Mouse (Mus musculus) kidney, adult 18-20 months (tissue): ENCODE data around the gene Srbd1.
A peak's percentile ranks its signal among the peaks of the same experiment; 100 is the strongest.

Source experiments
- DNase-seq: peaks from one replicate; pipeline ENCODE4 v3.0.0; 2021

Srbd1 gene

DNA sequence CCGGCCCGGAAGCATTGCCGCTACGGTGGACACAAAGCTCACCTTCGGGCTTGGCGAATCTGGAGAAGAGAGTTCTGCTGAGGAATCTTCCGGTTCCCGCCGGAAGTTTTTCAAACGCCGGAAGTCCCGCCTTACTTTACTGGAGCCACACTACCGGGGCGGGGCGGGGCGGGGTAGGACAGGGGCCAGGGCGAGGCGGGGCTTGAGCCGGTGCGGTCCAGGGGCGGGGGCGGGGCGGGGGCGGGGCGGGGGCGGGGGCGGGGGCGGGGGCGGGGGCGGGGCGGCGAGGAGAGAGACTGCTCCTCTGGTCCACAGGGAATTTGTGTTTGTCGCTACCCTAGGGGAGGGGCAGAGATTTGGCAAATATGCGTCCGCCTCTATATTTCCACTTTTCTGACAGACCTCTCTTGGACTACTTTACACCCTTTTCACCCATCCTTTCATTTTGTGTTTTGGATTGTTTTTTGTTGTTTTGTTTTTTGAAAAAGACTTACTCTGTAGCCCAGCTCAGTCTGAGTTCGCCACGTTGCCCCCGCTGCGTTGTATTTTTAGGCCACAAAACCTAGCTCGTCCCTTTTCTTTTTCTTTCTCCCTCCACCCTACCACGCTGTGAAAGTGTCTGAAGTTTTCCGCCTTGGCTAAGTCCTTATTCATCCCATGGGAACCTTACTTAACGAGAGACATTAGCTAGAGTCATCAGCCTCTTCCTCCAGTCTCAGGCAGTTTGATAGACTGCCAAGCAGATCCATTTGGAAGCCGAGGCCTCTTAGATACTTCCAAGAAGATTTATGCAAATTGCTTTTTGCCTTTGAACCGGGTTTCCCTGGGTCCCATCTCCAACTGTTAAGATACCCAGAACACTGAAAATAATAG, at the start of gene Srbd1:
Gene Srbd1, minus strand, starts transcription at position 97 of the 873 bp plus-strand sequence.
- DNase-seq = peak; percentile 94

DNA sequence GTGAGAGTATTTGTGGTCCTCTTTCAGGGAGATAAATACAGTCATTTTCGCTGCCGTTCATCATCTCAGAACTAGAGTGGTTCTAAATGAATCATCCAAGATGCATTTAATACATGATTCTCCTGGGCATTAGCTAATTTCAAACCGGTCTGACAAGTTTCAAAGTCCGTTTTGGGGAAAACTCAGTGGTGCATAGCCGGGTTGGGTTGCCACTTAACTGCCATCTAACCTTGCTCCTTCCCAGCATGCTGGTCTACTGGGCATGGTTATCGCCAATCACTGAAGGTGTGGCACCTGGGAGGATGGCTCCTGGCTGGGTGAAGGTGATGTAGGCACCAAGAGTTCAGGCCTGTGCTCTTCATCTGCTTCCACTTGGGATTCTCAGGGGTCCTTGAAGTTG, 49.0 kb upstream of the Srbd1 start:
- peak; percentile 54 for DNase-seq

GRCm38 (mm10) chr17:86187777-86188176, 42.8 kb upstream of the Srbd1 start:
- no peak for DNase-seq

GRCm38 (mm10) chr17:86185584-86185983, 40.6 kb upstream of the Srbd1 start:
- DNase-seq = no peak

DNA sequence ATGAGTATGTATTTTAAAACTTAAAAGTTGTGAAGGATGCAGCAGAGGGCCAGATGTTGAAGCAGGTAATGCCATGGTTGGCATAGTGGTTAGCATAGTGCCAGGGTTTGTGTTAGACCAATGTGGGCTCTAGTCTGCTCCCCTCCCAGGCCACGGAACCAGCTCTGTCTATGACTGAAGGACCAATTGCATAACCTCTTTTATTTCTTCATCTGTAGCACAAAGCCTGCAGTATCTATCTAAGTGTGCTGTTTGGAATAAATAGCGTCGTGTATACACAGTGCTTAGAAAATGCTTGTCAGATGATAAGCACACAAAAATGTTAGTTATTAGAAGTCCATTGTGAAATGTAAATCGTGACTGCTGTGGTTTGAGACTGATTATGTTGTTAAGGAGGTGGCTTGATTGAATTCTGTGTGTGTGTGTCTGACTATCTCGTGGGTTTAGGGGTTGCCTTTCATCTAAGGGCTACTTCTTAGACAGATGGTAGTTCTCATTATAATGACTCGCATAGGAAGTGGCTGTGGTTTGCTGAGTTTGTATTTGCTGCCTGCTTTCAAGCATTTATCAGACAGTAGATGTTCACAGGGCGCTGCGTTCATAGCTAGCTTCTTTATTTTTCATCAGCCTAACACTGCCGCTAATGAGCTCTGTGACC, 39.7 kb upstream of the Srbd1 start:
- DNase-seq = no peak

- no peak for DNase-seq
Measured at GRCm38 (mm10) chr17:86183788-86184187, 38.8 kb upstream of the Srbd1 start.

DNA sequence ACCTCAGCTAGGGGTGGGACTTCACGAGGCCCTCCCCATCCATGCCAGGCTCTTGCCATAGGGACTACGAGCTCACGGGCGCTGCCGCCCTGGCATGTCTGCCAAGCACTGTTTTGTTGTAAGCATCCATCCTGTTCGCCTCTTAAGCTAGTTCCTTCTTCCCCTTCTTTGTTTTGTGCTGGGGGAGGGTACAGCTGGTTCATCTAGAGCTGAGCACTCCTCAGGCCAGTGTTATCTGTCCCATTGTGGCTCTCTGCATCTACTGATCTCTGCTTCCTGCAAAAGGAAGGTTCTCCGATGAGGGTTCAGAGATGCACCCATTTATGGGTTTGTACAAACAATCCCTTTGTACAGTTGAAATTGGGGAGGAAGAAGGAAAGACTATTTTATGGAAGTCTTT, 31.7 kb upstream of the Srbd1 start:
- DNase-seq = no peak

- no peak for DNase-seq
Measured at GRCm38 (mm10) chr17:86175516-86175915, 30.5 kb upstream of the Srbd1 start.

DNA sequence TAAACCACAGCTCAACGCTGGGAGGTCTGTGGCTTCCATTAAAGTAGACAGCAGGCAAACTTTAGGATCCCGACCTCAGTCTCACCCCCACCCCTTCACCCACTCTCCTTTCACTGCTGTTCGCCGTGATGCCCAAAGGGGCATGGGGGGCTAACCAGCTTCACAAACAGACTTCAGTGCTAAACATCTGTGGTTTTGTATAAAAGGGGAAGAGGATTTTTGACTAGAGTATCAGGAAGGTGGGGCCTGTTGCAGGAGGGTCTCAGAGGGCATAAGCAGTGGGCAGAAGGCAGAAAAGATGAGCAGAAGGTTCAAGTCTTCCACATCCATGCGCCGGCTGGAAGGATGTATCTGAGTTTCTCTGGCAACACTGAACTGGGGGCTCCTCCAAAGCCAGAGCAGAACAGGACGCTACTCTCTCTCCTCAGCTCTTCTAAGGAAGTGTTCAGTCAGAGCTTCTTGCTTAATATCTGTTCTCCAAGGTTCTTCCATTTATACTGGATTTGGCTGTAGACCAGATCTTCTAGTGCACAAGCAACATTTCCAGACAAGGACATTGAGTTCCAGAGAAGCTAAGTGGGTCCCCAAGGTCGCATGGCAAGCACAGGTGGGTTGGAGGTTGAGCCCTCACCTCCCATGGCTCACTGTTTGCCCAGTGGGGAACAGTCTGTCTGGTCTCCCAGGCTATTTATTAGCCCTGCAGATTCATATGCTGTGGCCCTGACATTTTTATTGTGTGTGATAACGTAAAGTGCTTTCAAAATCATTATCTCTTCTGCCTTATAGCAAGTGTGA, 25.4 kb upstream of the Srbd1 start:
- no peak for DNase-seq

DNA sequence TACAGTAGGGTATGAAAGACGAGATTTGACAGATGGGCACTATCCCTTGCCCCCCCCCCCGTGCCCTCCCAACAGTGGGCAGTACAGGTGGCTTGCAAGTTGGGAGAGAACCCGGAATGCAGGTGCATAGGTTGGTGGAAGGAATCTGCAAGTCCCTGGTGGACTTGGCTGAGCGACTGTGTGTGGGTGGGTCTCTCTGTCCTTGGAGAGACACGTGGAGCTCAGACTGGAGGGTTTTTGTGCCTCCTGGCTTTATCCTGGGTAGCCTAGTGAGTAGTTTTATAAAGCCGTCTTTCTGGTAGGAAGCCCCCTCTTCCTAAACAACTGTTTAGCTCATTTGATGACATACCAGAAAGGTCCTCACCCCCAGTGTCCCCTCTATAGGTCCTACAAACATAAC, 24.1 kb upstream of the Srbd1 start:
- DNase-seq = no peak

DNA sequence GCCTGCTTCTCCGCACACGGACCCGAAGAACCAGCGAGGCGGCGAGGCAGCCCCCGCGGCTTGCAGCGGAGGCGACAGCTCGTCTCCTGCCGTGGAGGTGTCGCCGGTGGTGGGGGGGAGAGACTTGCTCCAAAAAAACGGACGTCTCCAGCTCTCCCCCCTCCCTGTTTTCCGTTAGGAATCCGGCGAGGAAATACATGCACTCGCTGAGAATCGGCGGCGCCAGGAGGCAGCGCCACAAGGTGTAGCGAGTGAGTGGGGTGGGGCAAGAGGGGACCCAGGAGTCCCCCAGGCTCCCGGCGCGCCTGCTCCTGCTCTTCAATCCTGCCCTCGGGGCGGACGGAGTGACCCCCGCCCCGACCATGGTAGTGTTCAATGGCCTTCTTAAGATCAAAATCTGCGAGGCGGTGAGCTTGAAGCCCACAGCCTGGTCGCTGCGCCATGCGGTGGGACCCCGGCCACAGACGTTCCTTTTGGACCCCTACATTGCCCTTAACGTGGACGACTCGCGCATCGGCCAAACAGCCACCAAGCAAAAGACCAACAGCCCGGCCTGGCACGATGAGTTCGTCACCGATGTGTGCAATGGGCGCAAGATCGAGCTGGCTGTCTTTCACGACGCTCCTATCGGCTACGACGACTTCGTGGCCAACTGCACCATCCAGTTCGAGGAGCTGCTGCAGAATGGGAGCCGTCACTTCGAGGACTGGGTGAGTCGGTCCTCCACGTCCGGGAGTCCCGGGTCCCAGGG, 23.4 kb upstream of the Srbd1 start:
- peak; percentile 63 for DNase-seq

DNA sequence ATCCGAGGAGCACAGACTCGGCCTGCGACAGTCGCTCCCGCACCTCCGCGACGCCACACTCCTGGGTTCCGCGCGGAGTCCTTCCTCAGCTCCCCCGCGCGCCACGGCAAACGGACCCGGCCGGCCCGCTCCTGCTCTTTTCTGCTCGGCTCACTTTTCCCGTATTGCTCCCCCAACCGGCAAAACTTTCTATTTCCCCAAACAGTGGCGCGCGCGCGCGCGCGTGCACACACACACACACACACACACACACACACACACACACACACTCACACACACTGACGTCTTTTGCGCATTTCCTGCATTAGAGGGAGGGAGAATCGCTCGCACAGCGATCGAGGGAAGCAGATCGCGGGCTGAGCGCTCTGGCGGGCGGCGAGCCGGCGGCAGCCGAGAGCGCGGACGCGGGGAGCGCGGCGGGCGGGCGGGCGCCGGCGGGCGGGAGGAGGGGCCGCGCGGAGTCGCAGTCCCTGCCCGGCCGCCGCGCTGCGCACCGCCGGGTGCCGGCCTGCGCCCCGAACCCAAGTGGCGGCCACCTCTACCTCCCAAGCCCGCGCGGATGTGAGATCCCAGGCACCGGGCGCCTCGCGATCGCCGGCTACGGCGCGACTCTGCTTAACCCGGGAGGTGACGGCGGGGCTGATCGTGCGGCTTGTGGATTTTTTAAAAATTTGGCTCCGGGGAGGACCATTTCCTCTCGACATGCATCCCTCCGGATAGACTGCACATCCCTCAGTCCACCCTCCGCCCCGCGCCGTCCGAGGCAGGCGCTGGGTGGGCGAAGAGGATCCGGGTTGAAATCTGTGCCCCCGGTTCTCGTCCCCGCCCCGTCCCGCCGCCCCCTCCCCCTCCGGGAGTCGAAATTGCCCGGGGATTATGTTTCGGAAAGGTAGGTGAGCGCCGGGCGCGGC, 22.6 kb upstream of the Srbd1 start, which contains the start of gene Prkce:
Gene Prkce, plus strand, starts transcription at position 466 of the 911 bp plus-strand sequence.
- peak; percentile 89 for DNase-seq

GRCm38 (mm10) chr17:86166567-86167319, 21.8 kb upstream of the Srbd1 start:
- peak; percentile 94 for DNase-seq

- no peak for DNase-seq
Measured at GRCm38 (mm10) chr17:86166051-86166566, 21.1 kb upstream of the Srbd1 start.

GRCm38 (mm10) chr17:86164416-86164815, 19.4 kb upstream of the Srbd1 start:
- DNase-seq = no peak

DNA sequence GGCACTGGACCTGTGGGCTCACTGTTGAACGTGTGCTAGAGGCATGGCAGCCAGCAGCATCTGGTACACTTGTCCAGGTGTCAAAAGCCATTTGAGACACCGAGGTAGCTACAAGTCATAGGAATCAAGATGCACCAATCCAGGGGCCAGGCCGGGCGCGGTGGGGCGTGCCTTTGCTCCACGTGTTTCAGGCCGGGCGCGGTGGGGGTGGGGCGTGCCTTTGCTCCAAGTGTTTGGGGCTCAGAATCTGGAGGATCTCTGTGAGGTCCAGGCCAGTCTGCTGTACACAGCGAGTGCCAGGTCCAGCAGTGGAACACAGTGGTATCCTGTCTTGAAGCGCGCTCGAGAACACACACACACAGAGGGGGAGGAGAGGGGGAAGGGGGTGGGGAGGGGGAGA, 17.7 kb upstream of the Srbd1 start:
- DNase-seq = no peak

GRCm38 (mm10) chr17:86156999-86157398, 12.0 kb upstream of the Srbd1 start:
- no peak for DNase-seq

GRCm38 (mm10) chr17:86150867-86151348, 5.9 kb upstream of the Srbd1 start:
- DNase-seq = peak; percentile 73

- no peak for DNase-seq
Measured at GRCm38 (mm10) chr17:86149726-86150125, 4.8 kb upstream of the Srbd1 start.

DNA sequence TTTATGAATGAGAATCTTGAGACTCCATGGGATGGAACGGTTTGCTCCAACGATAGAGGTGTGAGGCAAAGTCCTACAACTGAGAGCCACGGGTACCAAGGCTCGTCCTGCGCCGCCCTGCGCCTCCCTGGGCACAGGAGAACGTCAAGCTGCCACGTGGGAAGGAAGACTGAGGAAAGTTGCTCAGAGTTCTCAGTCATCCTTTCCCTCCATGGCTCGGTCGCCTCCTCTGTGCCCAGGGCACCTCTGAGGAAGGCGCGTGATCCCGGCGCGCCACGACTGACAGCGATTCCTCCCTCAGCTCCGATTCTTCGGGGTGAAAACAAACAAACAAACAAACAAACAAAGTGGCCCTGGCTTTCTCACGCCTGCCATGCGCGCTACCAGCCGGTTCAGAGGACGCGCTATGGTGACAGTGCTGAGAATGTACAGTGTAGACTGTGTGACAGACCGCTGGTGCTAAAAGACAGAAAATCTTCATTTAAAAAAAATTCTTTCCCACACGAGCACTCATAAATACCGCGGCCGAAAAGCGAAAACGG, 367 bp downstream of the Srbd1 start:
- no peak for DNase-seq
